Mouse (Mus musculus): Measurements from ENCODE around the gene Pi4kb. TPM values are rescaled to one million over a fixed set of nuclear protein-coding genes. Genes with fewer than 3 reads are reported as not detected.

Gene Pi4kb
- polyA plus RNA-seq, 1 experiment from 2014 or later = 28.2 TPM

- Histone ChIP-seq H3K4me2 (ENCODE audit: low read depth, low read length) (no peak overlapping the region), H3K27ac (replicated peaks; ENCODE audit: low read depth, low read length) (no peak overlapping the region), H3K4me3 (ENCODE audit: low read depth, low read length) (no peak overlapping the region), H3K4me1 (ENCODE audit: control insufficient read depth, insufficient read depth, low read length) (no peaks in the 10 kb centered on the region), H3K9me3 (ENCODE audit: control insufficient read depth, low read length) (no peaks in the 10 kb centered on the region), H3K27me3 (replicated peaks; ENCODE audit: control insufficient read depth, insufficient read depth, low read length) (no peaks in the 10 kb centered on the region), H3K9ac (ENCODE audit: low read depth, low read length) (no peak overlapping the region), H3K36me3 (ENCODE audit: control insufficient read depth, insufficient read depth, low read length) (peaks cover 96% of the 10 kb centered on the region)
- DNase-seq (ENCODE audit: low spot score) (no peak), ATAC-seq (ENCODE audit: low read depth) (no peak)
Measured at GRCm38 (mm10) chr3:95003273-95003672, 28.7 kb downstream of the Pi4kb start.

DNA sequence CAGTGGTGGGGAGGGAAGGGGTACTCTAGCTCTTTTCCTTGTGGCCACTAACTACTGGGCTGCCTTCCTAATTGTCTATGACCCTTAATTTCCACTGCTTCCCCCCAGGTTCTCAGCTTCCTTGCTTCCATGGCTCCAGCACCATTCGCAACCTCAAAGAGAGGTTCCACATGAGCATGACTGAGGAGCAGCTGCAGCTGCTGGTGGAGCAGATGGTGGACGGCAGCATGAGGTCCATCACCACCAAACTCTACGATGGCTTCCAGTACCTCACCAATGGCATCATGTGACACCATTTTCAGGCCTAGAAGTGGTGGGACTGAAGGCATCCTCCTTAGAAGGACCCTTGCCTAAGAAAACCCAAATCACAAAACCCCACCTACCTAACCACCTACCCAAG is 31.1 kb downstream of the Pi4kb start:
- Histone ChIP-seq H3K4me3 (ENCODE audit: low read depth, low read length) (no peak overlapping the region), H3K4me1 (ENCODE audit: control insufficient read depth, insufficient read depth, low read length) (no peaks in the 10 kb centered on the region), H3K27ac (replicated peaks; ENCODE audit: low read depth, low read length) (no peak overlapping the region), H3K9ac (ENCODE audit: low read depth, low read length) (no peak overlapping the region), H3K27me3 (replicated peaks; ENCODE audit: control insufficient read depth, insufficient read depth, low read length) (no peaks in the 10 kb centered on the region), H3K36me3 (ENCODE audit: control insufficient read depth, insufficient read depth, low read length) (peaks cover 96% of the 10 kb centered on the region), H3K9me3 (ENCODE audit: control insufficient read depth, low read length) (no peaks in the 10 kb centered on the region), H3K4me2 (ENCODE audit: low read depth, low read length) (no peak overlapping the region)
- DNase-seq (ENCODE audit: low spot score) (no peak), ATAC-seq (ENCODE audit: low read depth) (no peak)
- 91% methylated on average over 3 of the region's 3 CpGs for WGBS

DNA sequence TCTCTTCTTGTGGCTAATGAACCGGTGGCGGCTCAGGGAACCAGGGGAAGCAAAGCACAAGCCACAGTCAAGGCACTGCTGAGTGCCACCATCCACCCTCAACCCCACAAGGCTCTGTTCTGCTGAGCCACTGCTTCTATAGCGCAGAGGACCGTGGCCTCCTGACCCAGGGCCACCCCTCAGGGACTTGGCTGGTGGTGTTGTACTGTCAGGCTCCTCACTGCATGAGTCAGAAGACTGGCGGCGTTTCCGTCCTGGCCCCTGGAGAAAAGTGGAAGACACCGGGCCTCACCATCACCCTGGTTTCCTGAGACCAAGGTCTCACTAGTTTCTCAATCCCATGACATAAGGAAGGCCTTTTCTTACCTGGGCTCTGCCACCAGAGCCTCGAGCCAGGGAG is 33.2 kb downstream of the Pi4kb start:
- no peaks in the 10 kb centered on the region for H3K27me3 ChIP-seq (replicated peaks; ENCODE audit: control insufficient read depth, insufficient read depth, low read length)
- no peak overlapping the region for H3K9ac ChIP-seq (ENCODE audit: low read depth, low read length)
- DNase-seq (ENCODE audit: low spot score) (no peak), ATAC-seq (ENCODE audit: low read depth) (no peak)
- no peaks in the 10 kb centered on the region for H3K4me1 ChIP-seq (ENCODE audit: control insufficient read depth, insufficient read depth, low read length)
- WGBS = 84% methylated on average over 9 of the region's 9 CpGs
- peaks cover 93% of the 10 kb centered on the region for H3K36me3 ChIP-seq (ENCODE audit: control insufficient read depth, insufficient read depth, low read length)
- no peak overlapping the region for H3K27ac ChIP-seq (replicated peaks; ENCODE audit: low read depth, low read length)
- H3K4me3 ChIP-seq (ENCODE audit: low read depth, low read length) = no peak overlapping the region
- no peaks in the 10 kb centered on the region for H3K9me3 ChIP-seq (ENCODE audit: control insufficient read depth, low read length)
- no peak overlapping the region for H3K4me2 ChIP-seq (ENCODE audit: low read depth, low read length)

DNA sequence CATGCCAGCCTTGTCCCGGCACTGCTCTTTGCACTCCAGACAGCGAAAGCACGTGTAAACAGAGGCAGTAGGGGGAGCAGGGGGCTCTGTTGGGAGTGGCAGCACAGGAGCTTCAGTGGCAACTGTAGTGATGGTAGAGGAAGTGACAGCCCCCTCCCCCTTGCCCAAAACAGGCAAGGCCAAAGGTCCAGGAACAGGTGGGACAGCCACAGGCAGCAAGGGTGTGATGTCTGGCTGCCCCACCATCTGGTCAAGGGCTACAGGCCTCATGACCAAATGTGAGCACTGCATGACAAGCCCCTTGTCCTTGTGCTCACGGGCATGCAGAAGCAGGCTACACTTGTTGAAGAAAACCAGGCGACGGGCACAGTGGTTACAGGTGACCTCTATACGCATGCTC is 35.9 kb downstream of the Pi4kb start:
- Histone ChIP-seq H3K36me3 (ENCODE audit: control insufficient read depth, insufficient read depth, low read length) (peaks cover 68% of the 10 kb centered on the region), H3K9ac (ENCODE audit: low read depth, low read length) (no peak overlapping the region), H3K4me1 (ENCODE audit: control insufficient read depth, insufficient read depth, low read length) (peaks cover 10% of the 10 kb centered on the region), H3K9me3 (ENCODE audit: control insufficient read depth, low read length) (no peaks in the 10 kb centered on the region), H3K4me3 (ENCODE audit: low read depth, low read length) (no peak overlapping the region), H3K4me2 (ENCODE audit: low read depth, low read length) (no peak overlapping the region), H3K27me3 (replicated peaks; ENCODE audit: control insufficient read depth, insufficient read depth, low read length) (no peaks in the 10 kb centered on the region), H3K27ac (replicated peaks; ENCODE audit: low read depth, low read length) (no peak overlapping the region)
- no peak for DNase-seq (ENCODE audit: low spot score)
- 90% methylated on average over 7 of the region's 7 CpGs for WGBS
- ATAC-seq (ENCODE audit: low read depth) = no peak

GRCm38 (mm10) chr3:95012982-95013381 is 38.5 kb downstream of the Pi4kb start:
- no peak for ATAC-seq (ENCODE audit: low read depth)
- Histone ChIP-seq H3K4me2 (ENCODE audit: low read depth, low read length) (peak overlapping the region; percentile 95), H3K9me3 (ENCODE audit: control insufficient read depth, low read length) (no peaks in the 10 kb centered on the region), H3K27ac (replicated peaks; ENCODE audit: low read depth, low read length) (no peak overlapping the region), H3K4me1 (ENCODE audit: control insufficient read depth, insufficient read depth, low read length) (peaks cover 13% of the 10 kb centered on the region), H3K36me3 (ENCODE audit: control insufficient read depth, insufficient read depth, low read length) (peaks cover 43% of the 10 kb centered on the region), H3K9ac (ENCODE audit: low read depth, low read length) (no peak overlapping the region), H3K27me3 (replicated peaks; ENCODE audit: control insufficient read depth, insufficient read depth, low read length) (no peaks in the 10 kb centered on the region), H3K4me3 (ENCODE audit: low read depth, low read length) (no peak overlapping the region)
- DNase-seq (ENCODE audit: low spot score) = no peak
- 62% methylated on average over 3 of the region's 3 CpGs for WGBS

DNA sequence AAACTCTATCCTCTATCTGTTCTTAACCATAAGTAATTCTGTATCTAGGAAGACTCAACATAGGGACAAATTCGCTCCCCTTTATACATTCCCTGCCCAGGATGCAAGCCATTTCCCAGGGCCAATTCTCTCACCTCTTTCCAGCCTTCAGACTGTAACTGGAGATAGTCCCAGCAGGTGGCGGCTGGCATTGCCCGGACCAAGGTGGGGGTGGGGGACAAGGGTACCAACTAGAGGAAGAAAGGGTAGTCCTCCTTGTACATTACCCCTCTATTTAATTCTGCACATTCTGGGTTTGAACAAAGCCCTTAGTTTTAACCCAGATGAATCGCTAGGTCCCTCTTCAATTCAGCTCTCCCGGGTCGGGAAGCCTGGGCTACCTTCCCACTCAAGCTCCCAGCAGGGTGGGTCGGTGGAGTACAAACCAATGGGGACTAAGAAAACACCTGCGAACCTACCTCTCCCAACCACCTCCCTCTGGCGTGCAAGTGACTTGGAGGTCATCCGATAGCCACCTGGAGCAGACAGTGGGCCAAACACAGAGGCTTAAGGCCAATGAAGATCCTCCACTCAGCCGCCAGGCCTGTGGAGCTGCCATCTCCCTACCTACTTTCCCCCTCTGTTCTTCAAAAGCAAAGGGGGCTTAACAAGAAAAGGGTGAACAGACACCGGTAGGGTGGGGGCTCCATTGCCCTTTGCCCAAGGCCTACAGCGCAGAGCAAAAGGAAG is 39.3 kb downstream of the Pi4kb start:
- peaks cover 13% of the 10 kb centered on the region for H3K4me1 ChIP-seq (ENCODE audit: control insufficient read depth, insufficient read depth, low read length)

GRCm38 (mm10) chr3:95014428-95015151 is 40.1 kb downstream of the Pi4kb start:
- 1% methylated on average over 35 of the region's 44 CpGs for WGBS
- Histone ChIP-seq H3K4me2 (ENCODE audit: low read depth, low read length) (peak overlapping the region; percentile 95), H3K4me1 (ENCODE audit: control insufficient read depth, insufficient read depth, low read length) (peaks cover 13% of the 10 kb centered on the region), H3K9me3 (ENCODE audit: control insufficient read depth, low read length) (no peaks in the 10 kb centered on the region), H3K4me3 (ENCODE audit: low read depth, low read length) (peak overlapping the region; percentile 67), H3K27me3 (replicated peaks; ENCODE audit: control insufficient read depth, insufficient read depth, low read length) (no peaks in the 10 kb centered on the region), H3K9ac (ENCODE audit: low read depth, low read length) (peak overlapping the region; percentile 77), H3K36me3 (ENCODE audit: control insufficient read depth, insufficient read depth, low read length) (peaks cover 27% of the 10 kb centered on the region), H3K27ac (replicated peaks; ENCODE audit: low read depth, low read length) (peak overlapping the region; percentile 73)
- ATAC-seq (ENCODE audit: low read depth) (no peak), DNase-seq (ENCODE audit: low spot score) (peak; percentile 63)

More for the DNA sequence above, 39.3 kb downstream of the Pi4kb start:
- peak overlapping the region; percentile 95 for H3K4me2 ChIP-seq (ENCODE audit: low read depth, low read length)
- H3K27me3 ChIP-seq (replicated peaks; ENCODE audit: control insufficient read depth, insufficient read depth, low read length) = no peaks in the 10 kb centered on the region
- H3K4me3 ChIP-seq (ENCODE audit: low read depth, low read length) = peak overlapping the region; percentile 67
- H3K36me3 ChIP-seq (ENCODE audit: control insufficient read depth, insufficient read depth, low read length) = peaks cover 34% of the 10 kb centered on the region
- 0 out of 2 replicates have a peak overlapping the region, but pooled peaks have one; percentile 15 for H3K27ac ChIP-seq (replicated peaks; ENCODE audit: low read depth, low read length)
- DNase-seq (ENCODE audit: low spot score) = no peak
- peak overlapping the region; percentile 77 for H3K9ac ChIP-seq (ENCODE audit: low read depth, low read length)
- no peak for ATAC-seq (ENCODE audit: low read depth)
- H3K9me3 ChIP-seq (ENCODE audit: control insufficient read depth, low read length) = no peaks in the 10 kb centered on the region
- WGBS = 12% methylated on average over 13 of the region's 13 CpGs

- 2% methylated on average over 26 of the region's 37 CpGs for WGBS
- peak; percentile 100 for DNase-seq (ENCODE audit: low spot score)
- H3K9me3 ChIP-seq (ENCODE audit: control insufficient read depth, low read length) = no peaks in the 10 kb centered on the region
- peak; percentile 99 for ATAC-seq (ENCODE audit: low read depth)
- H3K9ac ChIP-seq (ENCODE audit: low read depth, low read length) = peak within 1 kb of the TSS; percentile 77
- peaks cover 13% of the 10 kb centered on the region for H3K4me1 ChIP-seq (ENCODE audit: control insufficient read depth, insufficient read depth, low read length)
- H3K36me3 ChIP-seq (ENCODE audit: control insufficient read depth, insufficient read depth, low read length) = peaks cover 19% of the 10 kb centered on the region
- peak within 1 kb of the TSS; percentile 67 for H3K4me3 ChIP-seq (ENCODE audit: low read depth, low read length)
- H3K4me2 ChIP-seq (ENCODE audit: low read depth, low read length) = peak within 1 kb of the TSS; percentile 95
- H3K27me3 ChIP-seq (replicated peaks; ENCODE audit: control insufficient read depth, insufficient read depth, low read length) = no peaks in the 10 kb centered on the region
- H3K27ac ChIP-seq (replicated peaks; ENCODE audit: low read depth, low read length) = peak within 1 kb of the TSS; percentile 95
Measured at GRCm38 (mm10) chr3:95015337-95015872, 40.9 kb downstream of the Pi4kb start, which contains the start of gene Zfp687. TSS of gene Zfp687 (minus strand) at chr3:95015448.

All from embryonic facial prominence, embryonic 14.5 days (tissue).